Mouse (Mus musculus): Measurements from ENCODE around the gene Smagp. TPM values are rescaled to one million over a fixed set of nuclear protein-coding genes. Genes with fewer than 3 reads are reported as not detected.

Gene Smagp
- polyA plus RNA-seq, 1 experiment from 2014 or later = 30.0 TPM

GRCm38 (mm10) chr15:100635851-100636645 lies 692 bp downstream of the Smagp start:
- Histone ChIP-seq H3K4me2 (peak overlapping the region; percentile 87), H3K27me3 (peaks cover 32% of the 10 kb centered on the region), H3K9me3 (replicated peaks) (no peaks in the 10 kb centered on the region), H3K4me1 (peaks cover 56% of the 10 kb centered on the region), H3K27ac (peak overlapping the region; percentile 74), H3K36me3 (no peaks in the 10 kb centered on the region), H3K9ac (peak overlapping the region; percentile 57), H3K4me3 (replicated peaks) (peak overlapping the region; percentile 56)
- 3% methylated on average over 38 of the region's 38 CpGs for WGBS
- ATAC-seq (replicated peaks; ENCODE audit: low FRiP score) = no peak

- Histone ChIP-seq H3K4me1 (peaks cover 49% of the 10 kb centered on the region), H3K36me3 (no peaks in the 10 kb centered on the region), H3K9ac (no peak overlapping the region), H3K9me3 (replicated peaks) (no peaks in the 10 kb centered on the region), H3K27ac (no peak overlapping the region), H3K4me2 (peak overlapping the region; percentile 87), H3K4me3 (replicated peaks) (peak overlapping the region; percentile 56), H3K27me3 (peaks cover 32% of the 10 kb centered on the region)
- ATAC-seq (replicated peaks; ENCODE audit: low FRiP score) = no peak
- WGBS = 11% methylated on average over 9 of the region's 9 CpGs
Observed at GRCm38 (mm10) chr15:100635239-100635638, 1.5 kb downstream of the Smagp start.

- Histone ChIP-seq H3K9me3 (replicated peaks) (no peaks in the 10 kb centered on the region), H3K27ac (peak overlapping the region; percentile 42), H3K9ac (no peak overlapping the region; the same call in 1 of the 2 replicates), H3K4me1 (peaks cover 57% of the 10 kb centered on the region), H3K4me2 (no peak overlapping the region), H3K4me3 (replicated peaks) (no peak overlapping the region), H3K27me3 (peaks cover 32% of the 10 kb centered on the region), H3K36me3 (no peaks in the 10 kb centered on the region)
- peak; percentile 27 for ATAC-seq (replicated peaks; ENCODE audit: low FRiP score)
- 53% methylated on average over 10 of the region's 10 CpGs for WGBS
Observed at GRCm38 (mm10) chr15:100633341-100633740, 3.4 kb downstream of the Smagp start.

DNA sequence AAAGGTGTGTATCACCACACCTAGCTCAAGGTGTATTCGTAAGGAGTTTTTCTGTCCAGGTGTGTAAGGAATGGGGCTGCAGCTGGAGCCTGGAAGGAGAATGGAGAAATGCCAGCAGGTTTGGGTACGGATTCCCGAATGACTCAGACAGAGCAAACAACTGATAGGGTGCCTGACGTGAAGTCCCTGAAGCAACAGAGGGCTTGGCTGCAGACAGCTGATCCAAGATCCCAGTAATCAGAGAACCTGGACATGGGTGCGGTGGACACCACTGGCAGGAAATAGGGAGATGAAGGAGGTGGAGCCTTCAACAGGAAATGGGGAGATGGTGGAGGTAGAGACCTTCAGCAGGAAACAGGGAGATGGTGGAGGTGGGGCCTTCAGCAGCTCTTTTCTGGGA lies 4.4 kb downstream of the Smagp start:
- Histone ChIP-seq H3K4me2 (no peak overlapping the region), H3K9me3 (replicated peaks) (no peaks in the 10 kb centered on the region), H3K9ac (no peak overlapping the region), H3K27me3 (peaks cover 32% of the 10 kb centered on the region), H3K4me1 (peaks cover 57% of the 10 kb centered on the region), H3K4me3 (replicated peaks) (no peak overlapping the region), H3K27ac (no peak overlapping the region), H3K36me3 (no peaks in the 10 kb centered on the region)
- no peak for ATAC-seq (replicated peaks; ENCODE audit: low FRiP score)
- WGBS = 86% methylated on average over 5 of the region's 5 CpGs

- Histone ChIP-seq H3K36me3 (no peaks in the 10 kb centered on the region), H3K4me3 (replicated peaks) (no peak overlapping the region), H3K27me3 (peaks cover 27% of the 10 kb centered on the region), H3K27ac (no peak overlapping the region), H3K9me3 (replicated peaks) (no peaks in the 10 kb centered on the region), H3K4me1 (peaks cover 53% of the 10 kb centered on the region), H3K4me2 (no peak overlapping the region), H3K9ac (no peak overlapping the region)
- WGBS = 71% methylated on average over 12 of the region's 12 CpGs
- no peak for ATAC-seq (replicated peaks; ENCODE audit: low FRiP score)
Observed at GRCm38 (mm10) chr15:100631454-100632170, 5.1 kb downstream of the Smagp start.

GRCm38 (mm10) chr15:100630126-100630525 lies 6.6 kb downstream of the Smagp start:
- Histone ChIP-seq H3K36me3 (no peaks in the 10 kb centered on the region), H3K27ac (no peak overlapping the region), H3K27me3 (peaks cover 13% of the 10 kb centered on the region), H3K4me3 (replicated peaks) (no peak overlapping the region), H3K4me1 (peaks cover 49% of the 10 kb centered on the region), H3K9ac (no peak overlapping the region), H3K4me2 (no peak overlapping the region), H3K9me3 (replicated peaks) (no peaks in the 10 kb centered on the region)
- WGBS = 75% methylated on average over 3 of the region's 3 CpGs
- ATAC-seq (replicated peaks; ENCODE audit: low FRiP score) = no peak

GRCm38 (mm10) chr15:100628797-100629196 lies 7.9 kb downstream of the Smagp start:
- Histone ChIP-seq H3K4me1 (peaks cover 48% of the 10 kb centered on the region), H3K9ac (no peak overlapping the region), H3K27me3 (peaks cover 3% of the 10 kb centered on the region; the same call in 1 of the 2 replicates), H3K4me3 (replicated peaks) (no peak overlapping the region), H3K36me3 (no peaks in the 10 kb centered on the region), H3K4me2 (no peak overlapping the region), H3K9me3 (replicated peaks) (no peaks in the 10 kb centered on the region), H3K27ac (peak overlapping the region; percentile 18; the same call in 1 of the 2 replicates)
- 54% methylated on average over 7 of the region's 7 CpGs for WGBS
- no peak for ATAC-seq (replicated peaks; ENCODE audit: low FRiP score)

- no peak overlapping the region for H3K4me3 ChIP-seq (replicated peaks)
- WGBS = 10% methylated on average over 11 of the region's 11 CpGs
- H3K27ac ChIP-seq = peak overlapping the region; percentile 24; the same call in 1 of the 2 replicates
- no peak for ATAC-seq (replicated peaks; ENCODE audit: low FRiP score)
- H3K9ac ChIP-seq = no peak overlapping the region
- no peaks in the 10 kb centered on the region for H3K36me3 ChIP-seq
- peaks cover 40% of the 10 kb centered on the region for H3K4me1 ChIP-seq
- no peak overlapping the region for H3K4me2 ChIP-seq
- no peaks in the 10 kb centered on the region; the same call in 1 of the 2 replicates for H3K27me3 ChIP-seq
- no peaks in the 10 kb centered on the region for H3K9me3 ChIP-seq (replicated peaks)
Observed at GRCm38 (mm10) chr15:100627774-100628370, 8.9 kb downstream of the Smagp start.

- H3K36me3 ChIP-seq = peaks cover 1% of the 10 kb centered on the region; the same call in 1 of the 2 replicates
- H3K4me2 ChIP-seq = no peak overlapping the region
- H3K9ac ChIP-seq = no peak overlapping the region
- ATAC-seq (replicated peaks; ENCODE audit: low FRiP score) = no peak
- peaks cover 34% of the 10 kb centered on the region for H3K4me1 ChIP-seq
- H3K9me3 ChIP-seq (replicated peaks) = no peaks in the 10 kb centered on the region
- H3K27me3 ChIP-seq = no peaks in the 10 kb centered on the region; the same call in 1 of the 2 replicates
- WGBS = 23% methylated on average over 10 of the region's 10 CpGs
- peak overlapping the region; percentile 24; the same call in 1 of the 2 replicates for H3K27ac ChIP-seq
- no peak overlapping the region for H3K4me3 ChIP-seq (replicated peaks)
Observed at GRCm38 (mm10) chr15:100627287-100627686, 9.5 kb downstream of the Smagp start.

GRCm38 (mm10) chr15:100624435-100624834 lies 12.3 kb downstream of the Smagp start:
- WGBS = 91% methylated on average over 3 of the region's 3 CpGs
- no peaks in the 10 kb centered on the region for H3K9me3 ChIP-seq (replicated peaks)
- H3K27me3 ChIP-seq = no peaks in the 10 kb centered on the region

DNA sequence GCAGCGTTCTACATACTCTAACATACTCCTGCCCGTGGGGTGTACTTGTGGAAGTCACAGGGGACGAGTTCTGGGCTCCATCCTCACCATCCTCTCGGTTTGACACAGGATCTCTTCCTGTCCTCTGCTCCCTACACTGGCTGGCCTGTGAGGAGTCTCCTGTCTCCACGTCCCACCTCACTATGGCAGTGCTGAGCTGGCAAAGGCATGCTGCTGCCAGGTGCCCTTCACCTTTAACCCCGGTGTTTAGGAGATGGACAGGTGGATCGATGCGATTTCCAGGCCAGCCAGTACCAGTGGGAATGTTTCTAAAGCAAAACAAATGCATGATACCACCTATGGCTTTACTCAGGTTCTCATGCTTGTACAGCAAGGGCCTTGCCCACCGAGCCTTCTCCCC lies 13.0 kb downstream of the Smagp start:
- WGBS = 91% methylated on average over 9 of the region's 9 CpGs
- no peak overlapping the region for H3K27ac ChIP-seq
- H3K27me3 ChIP-seq = no peaks in the 10 kb centered on the region
- H3K4me3 ChIP-seq (replicated peaks) = no peak overlapping the region
- no peak overlapping the region for H3K4me2 ChIP-seq
- peaks cover 22% of the 10 kb centered on the region for H3K4me1 ChIP-seq
- H3K36me3 ChIP-seq = peaks cover 26% of the 10 kb centered on the region
- ATAC-seq (replicated peaks; ENCODE audit: low FRiP score) = no peak
- H3K9me3 ChIP-seq (replicated peaks) = no peaks in the 10 kb centered on the region
- H3K9ac ChIP-seq = no peak overlapping the region

More at GRCm38 (mm10) chr15:100624435-100624834, 12.3 kb downstream of the Smagp start:
- no peak for ATAC-seq (replicated peaks; ENCODE audit: low FRiP score)
- H3K4me2 ChIP-seq = no peak overlapping the region
- H3K36me3 ChIP-seq = peaks cover 19% of the 10 kb centered on the region
- H3K4me1 ChIP-seq = peaks cover 28% of the 10 kb centered on the region
- no peak overlapping the region for H3K9ac ChIP-seq
- H3K4me3 ChIP-seq (replicated peaks) = no peak overlapping the region
- H3K27ac ChIP-seq = no peak overlapping the region

DNA sequence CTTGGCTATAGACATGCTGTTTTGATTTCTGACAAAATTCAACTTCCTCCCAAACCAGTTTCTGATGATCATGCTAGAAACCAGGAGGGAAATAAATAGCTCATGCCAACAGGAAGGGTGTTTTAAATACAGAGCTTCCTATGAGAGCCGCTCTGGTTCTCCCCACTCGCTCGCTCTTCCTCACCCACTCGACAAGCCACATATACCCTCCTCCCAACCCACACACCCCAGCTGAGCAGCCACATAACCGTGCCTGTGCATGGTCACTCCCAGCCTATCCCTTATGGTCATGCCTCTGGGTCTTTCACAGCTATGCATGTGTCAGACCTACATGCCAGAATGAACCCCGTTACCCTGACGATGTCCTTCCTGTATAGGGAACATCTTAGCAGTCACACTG lies 14.6 kb downstream of the Smagp start:
- Histone ChIP-seq H3K4me1 (peaks cover 11% of the 10 kb centered on the region), H3K27me3 (no peaks in the 10 kb centered on the region), H3K4me2 (no peak overlapping the region), H3K9ac (no peak overlapping the region), H3K36me3 (peaks cover 42% of the 10 kb centered on the region), H3K27ac (peak overlapping the region; percentile 3; the same call in 1 of the 2 replicates), H3K4me3 (replicated peaks) (no peak overlapping the region), H3K9me3 (replicated peaks) (no peaks in the 10 kb centered on the region)
- WGBS = 84% methylated on average over 7 of the region's 7 CpGs
- ATAC-seq (replicated peaks; ENCODE audit: low FRiP score) = no peak

All from kidney, embryonic 15.5 days (tissue).